Mouse (Mus musculus) bone marrow macrophage, adult 2 months (primary cell): ENCODE measurements around the gene Taf6l. TPM values are rescaled to one million over a fixed set of nuclear protein-coding genes. Genes with fewer than 3 reads are reported as not detected.

Source experiments
- H3K27ac ChIP-seq: 2 replicates; pipeline ENCODE4 v1.5.1; 2012; ENCODE audit warnings: low read depth, low read length; ENCODE audit not compliant: insufficient read depth
- H3K4me1 ChIP-seq: 2 replicates; pipeline ENCODE4 v1.6.1; 2012; ENCODE audit warnings: low read length; ENCODE audit not compliant: control insufficient read depth, insufficient read depth
- H3K4me3 ChIP-seq: 2 replicates; pipeline ENCODE4 v1.5.1; 2012; ENCODE audit warnings: mild to moderate bottlenecking, low read length, moderate library complexity; ENCODE audit not compliant: insufficient read depth
- CTCF ChIP-seq: IDR thresholded peaks from 2 replicates; pipeline ENCODE4 v1.5.1; 2012; ENCODE audit warnings: low read depth, mild to moderate bottlenecking, low read length, moderate library complexity
- POLR2A ChIP-seq: IDR thresholded peaks from 2 replicates; pipeline ENCODE4 v1.6.1; 2012; ENCODE audit warnings: mild to moderate bottlenecking, low read depth, low read length, borderline replicate concordance
- polyA plus RNA-seq: library from polyadenylated mRNA; stranded (reverse); fragments of >200 nt; gene quantifications from 2 replicates; pipeline ENCODE4 v1.2.4, GENCODE M21; 2012; ENCODE audit not compliant: missing spikeins, insufficient read depth, insufficient read length

The Taf6l gene
- polyA plus RNA-seq, 1 experiment = 18.1 TPM

DNA sequence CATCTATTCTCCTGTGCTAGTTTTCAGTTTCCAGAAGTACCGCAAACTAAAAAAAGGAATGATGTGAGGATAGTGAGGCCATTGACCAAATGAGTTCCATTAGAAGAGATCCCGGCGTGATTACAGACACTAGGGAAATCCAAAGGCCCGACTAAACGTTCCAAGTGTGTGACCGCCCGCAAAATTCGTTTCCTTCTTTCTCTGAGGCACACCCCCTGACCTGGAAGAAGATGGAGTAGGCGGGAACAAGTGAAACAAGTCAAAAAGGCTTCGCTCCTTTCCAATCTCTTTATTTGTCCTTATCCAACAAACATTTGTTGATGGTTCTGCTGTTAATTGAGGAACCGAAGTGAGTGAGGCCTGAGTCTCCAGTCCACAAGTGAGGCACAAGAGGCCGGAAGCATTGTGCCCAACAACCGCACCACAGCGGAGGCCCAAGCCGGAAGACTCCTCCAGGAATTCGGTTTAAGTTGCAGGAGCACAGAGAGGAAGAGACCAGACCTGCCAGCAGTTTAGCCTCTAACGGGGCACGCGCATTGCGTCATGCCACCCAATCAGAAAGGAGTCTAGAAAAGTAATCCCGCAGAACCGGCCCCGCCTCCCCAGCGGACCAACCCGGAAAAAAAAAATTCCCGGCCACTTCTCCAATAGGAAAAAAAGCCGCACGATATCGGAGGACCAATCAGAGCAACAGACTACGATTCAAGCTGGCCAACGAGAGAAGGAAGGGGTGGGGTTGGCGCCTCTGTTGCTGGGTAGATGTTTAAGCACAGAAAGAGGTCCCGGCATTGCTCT is 32.8 kb upstream of the Taf6l start, which contains the start of gene Ttc9c:
Ttc9c (minus strand) TSS at position 533 of the 795 bp plus-strand sequence.
- TF ChIP-seq POLR2A (no peak), CTCF (no peak)
- H3K4me3 ChIP-seq = peak within 1 kb of the TSS; percentile 83
- peaks cover 15% of the 10 kb centered on the region for H3K4me1 ChIP-seq
- peak within 1 kb of the TSS; percentile 96 for H3K27ac ChIP-seq

DNA sequence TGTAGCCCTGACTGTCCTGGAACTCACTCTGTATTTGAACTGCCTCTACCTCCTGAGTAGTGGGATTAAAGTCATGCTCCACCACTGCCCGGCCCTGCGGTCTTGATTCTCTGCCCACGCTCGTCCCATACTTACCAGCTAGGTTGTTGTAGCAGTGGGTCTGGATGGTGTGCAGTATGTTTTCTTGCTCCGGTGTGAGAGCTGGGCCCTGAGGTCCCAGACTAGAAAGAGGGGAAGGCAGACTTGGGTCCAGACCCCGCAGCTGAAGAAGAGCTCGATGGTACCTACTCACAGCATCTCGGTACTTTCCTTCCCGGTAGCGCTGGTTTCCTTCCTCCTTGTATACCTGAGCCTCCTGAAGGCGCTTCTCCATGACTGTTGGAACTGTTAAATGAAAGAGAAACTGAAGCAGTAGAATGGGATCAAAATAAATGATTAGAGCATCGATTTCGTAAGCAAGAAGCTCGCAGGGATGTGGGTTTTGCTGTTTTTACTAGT is 32.1 kb upstream of the Taf6l start:
- H3K4me1 ChIP-seq = peaks cover 15% of the 10 kb centered on the region
- H3K4me3 ChIP-seq = peak overlapping the region; percentile 75
- peak overlapping the region; percentile 90 for H3K27ac ChIP-seq
- no peak for TF ChIP-seq POLR2A
- no peak for TF ChIP-seq CTCF

DNA sequence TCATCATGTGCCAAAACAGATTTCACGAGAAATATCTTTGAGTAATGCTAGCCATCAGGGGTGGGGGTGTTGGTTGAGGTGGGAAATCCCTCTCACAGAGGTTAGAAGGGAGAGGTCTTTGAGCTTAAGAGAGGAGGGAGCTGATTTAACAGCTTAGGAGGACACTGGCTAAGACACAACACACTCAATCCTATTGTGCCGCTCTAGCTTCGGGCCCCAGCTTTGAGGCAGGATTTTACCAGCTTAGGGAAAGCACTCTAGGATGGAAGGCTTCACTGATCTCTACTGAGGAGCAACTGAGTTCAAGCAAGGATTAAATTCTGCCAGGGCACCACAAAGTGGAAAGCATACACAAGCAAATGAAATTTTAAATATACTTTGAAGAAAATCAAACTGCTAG is 30.8 kb upstream of the Taf6l start:
- peaks cover 13% of the 10 kb centered on the region for H3K4me1 ChIP-seq
- TF ChIP-seq POLR2A = no peak
- no peak for TF ChIP-seq CTCF
- no peak overlapping the region for H3K4me3 ChIP-seq
- no peak overlapping the region for H3K27ac ChIP-seq

DNA sequence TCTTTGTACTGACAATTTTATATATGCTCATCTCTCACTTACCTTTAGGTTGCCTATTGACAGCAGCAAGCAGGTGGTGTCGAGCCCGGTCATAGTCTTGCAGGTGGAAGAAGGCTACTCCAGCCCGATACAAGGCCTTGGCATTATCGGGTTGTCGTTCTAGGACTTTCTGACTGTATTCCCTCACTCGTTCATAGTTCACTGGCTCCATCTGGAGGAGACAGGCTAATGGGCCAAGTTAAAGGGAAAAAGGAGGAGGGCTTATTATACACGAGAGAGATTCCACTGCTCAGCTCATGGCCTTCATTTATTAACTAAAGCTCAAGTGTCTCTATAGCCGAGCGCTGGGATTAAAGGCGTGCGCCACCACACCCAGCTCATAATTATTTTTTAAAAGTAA is 29.6 kb upstream of the Taf6l start:
- H3K27ac ChIP-seq = no peak overlapping the region
- peaks cover 13% of the 10 kb centered on the region for H3K4me1 ChIP-seq
- H3K4me3 ChIP-seq = no peak overlapping the region
- no peak for TF ChIP-seq POLR2A
- no peak for TF ChIP-seq CTCF

DNA sequence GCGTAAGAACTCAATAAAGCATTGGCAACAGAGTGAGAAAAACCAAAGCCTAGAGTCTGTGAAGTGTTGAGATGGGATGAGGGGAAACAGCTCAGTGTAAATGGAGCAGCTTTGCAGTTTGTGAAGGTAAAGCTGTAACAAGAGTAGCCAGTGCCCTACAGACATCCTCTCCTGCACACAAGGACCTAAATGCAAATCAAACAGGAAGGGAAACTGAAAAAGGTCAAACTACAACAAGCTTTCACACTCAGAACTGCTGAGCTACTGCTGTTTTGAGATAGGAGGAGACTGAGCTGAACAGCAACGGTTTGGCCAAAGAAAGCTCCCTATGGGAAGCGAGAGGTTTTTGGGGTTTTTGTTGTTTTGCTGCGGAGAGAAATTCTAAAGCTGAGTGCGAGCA is 20.6 kb upstream of the Taf6l start:
- peak overlapping the region; percentile 36 for H3K27ac ChIP-seq
- TF ChIP-seq POLR2A = no peak
- TF ChIP-seq CTCF = no peak
- H3K4me3 ChIP-seq = no peak overlapping the region
- peaks cover 25% of the 10 kb centered on the region for H3K4me1 ChIP-seq

DNA sequence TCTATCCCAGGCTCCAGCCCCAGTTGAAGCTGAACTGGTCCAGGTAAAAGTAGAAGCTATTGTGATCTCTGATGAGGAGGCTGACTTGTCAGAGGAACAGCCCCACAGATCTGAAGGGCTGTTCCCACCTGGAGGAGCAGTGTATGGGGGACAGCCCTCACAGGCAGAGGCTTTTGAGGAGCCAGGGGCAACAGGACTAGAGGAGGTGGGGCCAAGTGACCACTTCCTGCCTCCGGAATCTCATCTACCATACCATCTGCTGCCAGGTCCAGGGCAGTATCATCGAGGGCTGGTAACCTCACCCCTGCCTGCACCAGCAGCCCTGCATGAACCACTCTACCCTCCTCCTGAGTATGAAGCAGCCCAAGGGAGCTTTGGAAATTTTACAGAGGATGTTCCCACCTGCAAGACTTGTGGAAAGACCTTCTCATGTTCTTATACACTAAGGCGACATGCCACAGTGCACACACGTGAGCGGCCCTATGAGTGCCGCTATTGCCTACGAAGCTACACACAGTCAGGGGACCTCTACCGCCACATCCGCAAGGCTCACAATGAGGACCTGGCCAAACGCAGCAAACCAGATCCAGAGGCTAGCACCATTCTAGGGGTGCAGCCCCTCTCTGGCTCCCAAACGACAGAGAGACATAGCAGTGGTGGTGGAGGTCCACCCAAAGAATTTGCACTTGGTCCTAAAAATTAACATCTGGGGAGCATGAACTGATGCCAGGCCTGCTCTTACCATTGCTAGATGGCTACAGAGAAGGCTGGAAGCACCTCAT is 17.9 kb upstream of the Taf6l start:
- no peak overlapping the region for H3K4me3 ChIP-seq
- no peak overlapping the region for H3K27ac ChIP-seq
- TF ChIP-seq POLR2A (no peak), CTCF (no peak)
- peaks cover 25% of the 10 kb centered on the region for H3K4me1 ChIP-seq

DNA sequence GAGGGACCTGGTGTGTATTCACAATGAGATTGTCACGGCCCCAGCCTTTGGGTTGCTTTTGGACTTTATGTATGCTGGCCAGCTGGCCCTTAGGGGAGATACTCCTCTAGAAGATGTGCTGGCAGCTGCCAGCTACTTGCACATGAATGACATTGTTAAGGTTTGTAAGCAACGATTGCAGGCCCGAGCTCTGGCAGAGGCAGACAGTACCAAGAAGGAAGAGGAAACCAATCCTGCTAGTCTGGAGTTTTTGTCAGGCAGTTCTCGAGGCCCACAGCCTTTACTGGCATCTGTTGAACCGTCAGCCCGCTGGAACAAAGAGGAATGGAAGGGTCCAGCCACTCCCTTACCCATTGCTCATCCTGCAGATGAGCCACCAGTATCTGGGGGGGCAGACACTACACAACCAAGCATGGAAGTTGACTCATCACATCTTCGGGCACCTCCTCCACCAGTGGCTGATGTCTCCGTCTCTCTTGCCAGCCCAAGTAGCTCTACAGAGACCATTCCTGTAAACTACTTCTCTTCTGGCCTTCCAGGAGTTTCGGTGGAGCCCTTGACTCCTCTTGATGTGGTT is 17.1 kb upstream of the Taf6l start:
- peaks cover 27% of the 10 kb centered on the region for H3K4me1 ChIP-seq
- H3K4me3 ChIP-seq = peak overlapping the region; percentile 69; the same call in 1 of the 2 replicates
- peak overlapping the region; percentile 14; the same call in 1 of the 2 replicates for H3K27ac ChIP-seq
- TF ChIP-seq CTCF (no peak), POLR2A (no peak)

DNA sequence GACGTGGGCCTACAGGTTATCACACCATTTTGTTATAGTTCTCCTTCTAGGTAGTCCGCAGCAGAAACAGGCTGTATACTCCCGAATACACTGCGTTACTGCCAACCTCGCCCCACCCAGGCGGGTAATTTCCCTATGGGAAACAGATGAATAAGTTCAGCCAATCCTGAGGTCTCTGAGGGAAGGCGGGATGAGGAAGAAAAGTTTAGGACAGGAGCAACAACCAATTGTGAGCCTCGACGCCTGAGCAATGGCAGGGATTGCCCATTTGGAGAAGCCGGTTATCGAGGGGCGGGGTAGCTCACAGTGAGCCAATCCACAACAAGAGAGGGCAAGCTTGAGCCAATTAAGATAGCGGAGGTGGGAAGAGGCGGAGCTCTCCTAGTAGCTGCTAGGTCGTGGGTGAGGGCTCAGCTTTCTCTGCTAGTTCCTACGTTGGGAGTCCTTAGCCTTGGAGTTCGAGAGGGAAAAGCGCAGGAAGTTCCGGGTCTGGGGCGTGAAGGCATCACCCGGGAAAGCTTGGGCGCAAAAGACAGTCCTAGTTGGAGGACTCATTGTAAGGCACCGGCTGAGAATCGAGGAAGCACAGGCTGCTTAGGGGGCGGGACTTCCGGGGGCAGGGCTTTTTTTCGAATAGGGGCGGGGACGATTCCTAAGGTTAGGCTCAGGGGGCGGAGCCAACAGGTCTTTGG is 16.1 kb upstream of the Taf6l start, which contains the start of gene Zbtb3:
Zbtb3 (plus strand) TSS at position 426 of the 692 bp plus-strand sequence.
- H3K4me3 ChIP-seq = peak within 1 kb of the TSS; percentile 69
- TF ChIP-seq CTCF = no peak
- 0 out of 2 replicates have a peak, but pooled peaks have one; percentile 32 for TF ChIP-seq POLR2A
- H3K27ac ChIP-seq = peak within 1 kb of the TSS; percentile 59
- H3K4me1 ChIP-seq = peaks cover 27% of the 10 kb centered on the region

DNA sequence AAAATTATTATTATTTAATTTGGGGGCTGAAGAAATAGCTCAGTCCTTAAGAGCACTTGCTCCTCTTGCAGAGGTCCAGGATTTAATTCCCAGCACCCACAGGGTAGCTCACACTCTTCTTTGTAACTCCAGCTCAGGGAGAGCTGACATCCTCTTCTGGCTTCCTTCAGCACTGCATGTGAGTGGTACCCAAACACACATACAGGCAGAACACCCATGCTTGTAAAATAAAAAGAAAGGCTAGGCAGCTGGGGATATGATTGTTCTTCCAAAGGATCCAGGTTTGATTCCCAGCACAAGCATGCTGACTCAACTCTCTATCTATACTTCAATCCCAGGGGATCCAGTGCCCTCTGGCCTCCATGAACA is 12.7 kb upstream of the Taf6l start:
- H3K4me3 ChIP-seq = peak overlapping the region; percentile 90; the same call in 1 of the 2 replicates
- TF ChIP-seq CTCF (no peak), POLR2A (no peak)
- H3K4me1 ChIP-seq = peaks cover 21% of the 10 kb centered on the region
- peak overlapping the region; percentile 11; the same call in 1 of the 2 replicates for H3K27ac ChIP-seq
